In the genomic region with DNA sequence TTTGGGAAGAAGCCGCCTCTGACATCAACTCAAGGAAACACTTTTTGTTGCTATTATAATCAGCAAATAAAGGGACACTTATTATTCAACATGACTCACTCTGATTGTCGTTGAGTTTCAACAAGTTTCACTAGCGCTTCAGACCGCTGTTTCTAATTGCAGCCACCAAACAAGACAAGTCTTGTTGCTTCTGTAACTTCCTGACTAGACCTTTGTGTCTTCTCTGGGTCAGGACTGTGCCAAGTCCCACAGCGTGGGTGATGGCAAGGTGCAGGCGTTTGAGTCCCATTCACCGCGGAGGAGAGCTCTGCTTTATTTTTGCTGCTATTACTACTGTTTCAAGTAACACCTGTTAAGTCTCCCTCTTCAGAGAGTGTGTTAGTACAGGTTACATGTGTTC, we compare ENCODE assay signal across 24 mouse cellular contexts.
"Had no signal": no experiment of that assay in that cellular context is flagged by ENCODE, and none has a peak within 500 bp of the region (broad histone marks: within the 10 kb centered on the region; RNA-seq: fewer than 3 reads in every experiment).

No protein-coding gene starts in this region.

- H3K4me3 ChIP-seq: kidney, embryonic 15.5 days; limb, embryonic 10.5 days; limb, embryonic 13.5 days; liver, embryonic 12.5 days; liver, embryonic 15.5 days; lung, embryonic 15.5 days; megakaryocyte, embryonic 14.5 days; midbrain, embryonic 10.5 days; midbrain, embryonic 13.5 days; myocyte; neural tube, embryonic 13.5 days; stomach, embryonic 15.5 days had no signal

- H3K27ac ChIP-seq: kidney, embryonic 15.5 days; limb, embryonic 10.5 days; limb, embryonic 13.5 days; liver, embryonic 12.5 days; liver, embryonic 15.5 days; lung, embryonic 15.5 days; midbrain, embryonic 10.5 days; midbrain, embryonic 13.5 days; neural tube, embryonic 13.5 days; stomach, embryonic 15.5 days had no signal

- DNase-seq: kidney, postnatal 10 days; kidney, postnatal 36 days; liver; lung, adult 18-20 months; lung, postnatal 10 days; lung, postnatal 36 days; retina, postnatal 1 day; right cerebral cortex, postnatal 25 days; spleen, adult 18-20 months; thymus, adult 2 months; thymus, postnatal 14 days; thymus, postnatal 4 days had no signal
